In the genomic region with DNA sequence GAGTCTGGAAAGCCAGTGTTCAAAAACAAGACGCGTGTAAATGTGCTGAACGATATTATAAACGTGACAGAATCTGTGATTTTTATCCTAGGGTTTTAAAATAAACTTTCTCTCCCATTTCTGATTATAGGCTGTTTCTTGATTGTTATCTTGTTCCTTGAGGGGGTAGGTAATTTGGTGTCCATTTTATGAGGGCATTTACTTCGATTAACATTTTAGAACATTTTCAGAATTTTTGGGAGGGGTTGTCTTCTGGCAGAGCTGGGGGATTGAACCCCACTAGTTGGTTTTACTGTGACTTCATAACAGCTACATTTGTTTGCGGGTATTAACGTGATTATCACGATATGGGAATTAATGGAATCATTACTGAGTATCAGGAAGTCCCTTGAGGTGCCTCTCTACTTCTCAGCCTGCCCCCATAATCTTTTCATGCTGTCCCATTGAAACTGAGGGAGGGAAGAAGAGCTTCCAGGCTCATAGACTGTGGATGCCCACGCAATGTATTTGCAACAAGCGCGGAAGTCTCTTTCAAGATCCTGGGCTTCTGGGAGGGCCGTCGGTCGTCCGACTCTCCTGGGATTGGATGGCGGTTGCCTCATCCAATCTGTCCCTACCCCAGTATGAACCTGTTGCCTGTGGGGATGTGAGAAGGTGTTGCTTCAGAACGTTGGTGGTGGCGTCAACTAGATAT, we compare ENCODE assay signal across 8 mouse cellular contexts. TPM values are rescaled to one million over a fixed set of nuclear protein-coding genes. Genes with fewer than 3 reads are reported as not detected.
DNase-seq lines count a peak whose midpoint lies in the region; ATAC-seq lines count a peak whose summit lies in the region.

No protein-coding gene starts in this region.

- H3K27ac ChIP-seq in heart, embryonic 10.5 days = peak overlapping the region; percentile 91
- H3K27ac ChIP-seq in embryonic facial prominence, embryonic 12.5 days = 0 out of 2 replicates have a peak overlapping the region, but pooled peaks have one; percentile 82
- peak overlapping the region; percentile 72 for H3K27ac ChIP-seq in hindbrain, embryonic 16.5 days (ENCODE audit: low read depth, low read length)
- no peak overlapping the region for H3K27ac ChIP-seq in midbrain, embryonic 13.5 days

- peaks cover 13% of the 10 kb centered on the region for H3K4me1 ChIP-seq in heart, embryonic 10.5 days
- H3K4me1 ChIP-seq in embryonic facial prominence, embryonic 12.5 days = peaks cover 13% of the 10 kb centered on the region
- peaks cover 19% of the 10 kb centered on the region for H3K4me1 ChIP-seq in hindbrain, embryonic 16.5 days (ENCODE audit: control insufficient read depth, insufficient read depth, low read depth, low read length)
- peaks cover 26% of the 10 kb centered on the region for H3K4me1 ChIP-seq in midbrain, embryonic 13.5 days (replicated peaks)

- H3K9ac ChIP-seq in embryonic facial prominence, embryonic 12.5 days = peak overlapping the region; percentile 74
- peak overlapping the region; percentile 78 for H3K9ac ChIP-seq in hindbrain, embryonic 16.5 days (ENCODE audit: low read depth, low read length)
- peak overlapping the region; percentile 69 for H3K9ac ChIP-seq in midbrain, embryonic 13.5 days (replicated peaks)

- 64% methylated on average over 18 of the region's 18 CpGs for WGBS in heart, embryonic 10.5 days
- WGBS in embryonic facial prominence, embryonic 12.5 days = 69% methylated on average over 18 of the region's 18 CpGs
- WGBS in hindbrain, embryonic 16.5 days = 67% methylated on average over 18 of the region's 18 CpGs
- WGBS in midbrain, embryonic 13.5 days = 66% methylated on average over 18 of the region's 18 CpGs

- H3K4me2 ChIP-seq in embryonic facial prominence, embryonic 12.5 days (replicated peaks) = peak overlapping the region; percentile 62
- peak overlapping the region; percentile 68 for H3K4me2 ChIP-seq in hindbrain, embryonic 16.5 days (ENCODE audit: low read length)
- H3K4me2 ChIP-seq in midbrain, embryonic 13.5 days (replicated peaks) = peak overlapping the region; percentile 60

- ATAC-seq in embryonic facial prominence, embryonic 12.5 days (ENCODE audit: insufficient number of reproducible peaks, insufficient read depth, low FRiP score, low TSS enrichment) = 0 out of 2 replicates have a peak, but pooled peaks have one; percentile 0
- peak; percentile 0 for ATAC-seq in hindbrain, embryonic 16.5 days
- peak; percentile 11 for ATAC-seq in midbrain, embryonic 13.5 days

- intact Hi-C loops in heart, postnatal 10 days (cut with DNase I) = loop anchor here (5.0 kb wide), 1 partner anchor 126 kb away; no protein-coding TSS in a partner anchor

- H3K9me3 ChIP-seq in heart, embryonic 10.5 days = peaks cover 13% of the 10 kb centered on the region; the same call in 1 of the 2 replicates
- peaks cover 8% of the 10 kb centered on the region; the same call in 1 of the 2 replicates for H3K9me3 ChIP-seq in embryonic facial prominence, embryonic 12.5 days
- peaks cover 4% of the 10 kb centered on the region; the same call in 1 of the 2 replicates for H3K9me3 ChIP-seq in hindbrain, embryonic 16.5 days (ENCODE audit: control insufficient read depth, low read length)
- peaks cover 9% of the 10 kb centered on the region; the same call in 1 of the 2 replicates for H3K9me3 ChIP-seq in midbrain, embryonic 13.5 days

- H3K27me3 ChIP-seq in heart, embryonic 10.5 days (ENCODE audit: insufficient read depth, poor library complexity, severe bottlenecking) = no peaks in the 10 kb centered on the region
- H3K27me3 ChIP-seq in embryonic facial prominence, embryonic 12.5 days = no peaks in the 10 kb centered on the region
- no peaks in the 10 kb centered on the region for H3K27me3 ChIP-seq in hindbrain, embryonic 16.5 days (replicated peaks; ENCODE audit: control insufficient read depth, insufficient read depth, low read length)
- no peaks in the 10 kb centered on the region for H3K27me3 ChIP-seq in midbrain, embryonic 13.5 days

- no peak for DNase-seq in heart, embryonic 10.5 days (ENCODE audit: low spot score)
- no peak for DNase-seq in heart, postnatal 10 days
- peak; percentile 52 for DNase-seq in 3134 (ENCODE audit: extremely low read depth, insufficient read length, low spot score)
- no peak for DNase-seq in adrenal gland, postnatal 14 days
- DNase-seq in right cerebral cortex, adult 2 months (ENCODE audit: low spot score in 2 of 2) = no peak

- H3K4me3 ChIP-seq in heart, embryonic 10.5 days = peak overlapping the region; percentile 69
- H3K4me3 ChIP-seq in embryonic facial prominence, embryonic 12.5 days = peak overlapping the region; percentile 58
- H3K4me3 ChIP-seq in hindbrain, embryonic 16.5 days (ENCODE audit: low read length) = peak overlapping the region; percentile 51
- peak overlapping the region; percentile 46 for H3K4me3 ChIP-seq in midbrain, embryonic 13.5 days (replicated peaks)

- H3K36me3 ChIP-seq in heart, embryonic 10.5 days = peaks cover 27% of the 10 kb centered on the region
- H3K36me3 ChIP-seq in embryonic facial prominence, embryonic 12.5 days = peaks cover 28% of the 10 kb centered on the region
- H3K36me3 ChIP-seq in hindbrain, embryonic 16.5 days (ENCODE audit: control insufficient read depth, insufficient read depth, low read length) = peaks cover 13% of the 10 kb centered on the region
- H3K36me3 ChIP-seq in midbrain, embryonic 13.5 days = peaks cover 19% of the 10 kb centered on the region

RNA-seq across cellular contexts. Expression of a gene that starts 0.5 kb away (rescaled TPM):
- 0.11 and 0.15 TPM in 2 replicates for polyA plus RNA-seq in heart, embryonic 10.5 days (2016; fragmentation: Nextera tagmentation; extraction: Ambion mirVana)
- total RNA-seq in heart, postnatal 10 days (2021) = not detected
- not detected in 2 replicates for polyA plus RNA-seq in embryonic facial prominence, embryonic 12.5 days (2016; fragmentation: Nextera tagmentation; extraction: Ambion mirVana)
- 0.10 and 0.14 TPM in 2 replicates for polyA plus RNA-seq in hindbrain, embryonic 16.5 days (2015; fragmentation: Nextera tagmentation; extraction: Ambion mirVana)
- polyA plus RNA-seq in midbrain, embryonic 13.5 days (2015; fragmentation: Nextera tagmentation; extraction: Ambion mirVana) = 0.04 TPM in 1 of 2 replicates, not detected in the other
- not detected in 2 replicates for total RNA-seq in adrenal gland, postnatal 14 days (2021)

RNA-seq across cellular contexts. Expression of a gene that starts 0.5 kb away (rescaled TPM):
- 143 and 155 TPM in 2 replicates for polyA plus RNA-seq in heart, embryonic 10.5 days (2016; fragmentation: Nextera tagmentation; extraction: Ambion mirVana)
- 10 to 100 TPM; 43.5 to 44.5 TPM for total RNA-seq in heart, postnatal 10 days (2021)
- polyA plus RNA-seq in embryonic facial prominence, embryonic 12.5 days (2016; fragmentation: Nextera tagmentation; extraction: Ambion mirVana) = 231 and 234 TPM in 2 replicates
- polyA plus RNA-seq in hindbrain, embryonic 16.5 days (2015; fragmentation: Nextera tagmentation; extraction: Ambion mirVana) = 66.4 and 80.3 TPM in 2 replicates
- polyA plus RNA-seq in midbrain, embryonic 13.5 days (2015; fragmentation: Nextera tagmentation; extraction: Ambion mirVana) = 107 and 110 TPM in 2 replicates
- total RNA-seq in adrenal gland, postnatal 14 days (2021) = 57.7 and 64.9 TPM in 2 replicates

RNA-seq across cellular contexts. Expression of a gene that starts 51.2 kb away (rescaled TPM):
- polyA plus RNA-seq in heart, embryonic 10.5 days (2016; fragmentation: Nextera tagmentation; extraction: Ambion mirVana) = 0.58 and 0.82 TPM in 2 replicates
- total RNA-seq in heart, postnatal 10 days (2021) = under 1 TPM in 1 of 2 experiments, not detected in 1; 0.10 TPM
- 0.80 and 1.6 TPM in 2 replicates for polyA plus RNA-seq in embryonic facial prominence, embryonic 12.5 days (2016; fragmentation: Nextera tagmentation; extraction: Ambion mirVana)
- 0.45 and 0.54 TPM in 2 replicates for polyA plus RNA-seq in hindbrain, embryonic 16.5 days (2015; fragmentation: Nextera tagmentation; extraction: Ambion mirVana)
- 0.68 and 1.0 TPM in 2 replicates for polyA plus RNA-seq in midbrain, embryonic 13.5 days (2015; fragmentation: Nextera tagmentation; extraction: Ambion mirVana)
- 0.04 and 0.26 TPM in 2 replicates for total RNA-seq in adrenal gland, postnatal 14 days (2021)
